Mouse (Mus musculus) limb, embryonic 11.5 days (tissue): ENCODE results near the gene Sptlc2. TPM values are rescaled to one million over a fixed set of nuclear protein-coding genes. Genes with fewer than 3 reads are reported as not detected.
A peak's percentile ranks its signal among the peaks of the same experiment; 100 is the strongest.
"Not testable (repeated sequence)": the region's sequence is repeated elsewhere in the genome, so short reads cannot be mapped to it uniquely, and the experiment has no call there.

Source experiments
- ATAC-seq: fragments of 200-750 bp; cut with Nextera tagmentation; 2 replicates; pipeline ENCODE4 v1.8.0; 2017; ENCODE audit warnings: low read depth; ENCODE audit not compliant: insufficient number of reproducible peaks, low FRiP score, low TSS enrichment
- DNase-seq: peaks from one replicate; pipeline ENCODE4 v3.0.0-alpha.2; 2015; ENCODE audit warnings: low spot score
- H3K27ac ChIP-seq: fragments of 300-500 bp; sonication (generic); replicated peaks from 2 replicates; pipeline ENCODE4 v1.5.1; 2014; ENCODE audit warnings: low read depth, mild to moderate bottlenecking, low read length
- H3K27me3 ChIP-seq: fragments of 300-500 bp; sonication (generic); 2 replicates; pipeline ENCODE4 v1.6.1; 2014; ENCODE audit warnings: mild to moderate bottlenecking, low read length, mixed read lengths; ENCODE audit not compliant: control insufficient read depth, insufficient read depth
- H3K36me3 ChIP-seq: fragments of 300-500 bp; sonication (generic); 2 replicates; pipeline ENCODE4 v1.6.1; 2014; ENCODE audit warnings: mild to moderate bottlenecking, low read length, moderate library complexity, mixed read lengths; ENCODE audit not compliant: control insufficient read depth, insufficient read depth
- H3K4me1 ChIP-seq: fragments of 300-500 bp; sonication (generic); 2 replicates; pipeline ENCODE4 v1.6.1; 2014; ENCODE audit warnings: low read length, mixed read lengths; ENCODE audit not compliant: control insufficient read depth, insufficient read depth
- H3K4me2 ChIP-seq: fragments of 300-500 bp; sonication (generic); 2 replicates; pipeline ENCODE4 v1.6.1; 2014; ENCODE audit warnings: low read depth, mild to moderate bottlenecking, moderate library complexity; ENCODE audit not compliant: severe bottlenecking
- H3K4me3 ChIP-seq: fragments of 300-500 bp; sonication (generic); 2 replicates; pipeline ENCODE4 v1.5.1; 2014; ENCODE audit warnings: low read depth, low read length
- H3K9ac ChIP-seq: fragments of 300-500 bp; sonication (generic); 2 replicates; pipeline ENCODE4 v1.6.1; 2014; ENCODE audit warnings: mild to moderate bottlenecking, low read length
- H3K9me3 ChIP-seq: fragments of 300-500 bp; sonication (generic); 2 replicates; pipeline ENCODE4 v1.6.1; 2016; ENCODE audit warnings: low read length; ENCODE audit not compliant: control insufficient read depth
- WGBS: fragments of 180-500 bp; shearing (Covaris S2); extraction: QIAGEN DNeasy Blood & Tissue Kit; methylation state at CpG from one replicate; pipeline ENCODE4 v1.1.7; 2014; 5-methylcytosine and 5-hydroxymethylcytosine counted together
- polyA plus RNA-seq: library from polyadenylated mRNA; unstranded; fragments of >200 nt; fragmentation: Nextera tagmentation; extraction: Ambion mirVana; gene quantifications from 2 replicates; pipeline ENCODE4 v1.2.1, GENCODE M21; 2014

Sptlc2 gene
- polyA plus RNA-seq, 1 experiment from 2014 or later, result 63.4 TPM

DNA sequence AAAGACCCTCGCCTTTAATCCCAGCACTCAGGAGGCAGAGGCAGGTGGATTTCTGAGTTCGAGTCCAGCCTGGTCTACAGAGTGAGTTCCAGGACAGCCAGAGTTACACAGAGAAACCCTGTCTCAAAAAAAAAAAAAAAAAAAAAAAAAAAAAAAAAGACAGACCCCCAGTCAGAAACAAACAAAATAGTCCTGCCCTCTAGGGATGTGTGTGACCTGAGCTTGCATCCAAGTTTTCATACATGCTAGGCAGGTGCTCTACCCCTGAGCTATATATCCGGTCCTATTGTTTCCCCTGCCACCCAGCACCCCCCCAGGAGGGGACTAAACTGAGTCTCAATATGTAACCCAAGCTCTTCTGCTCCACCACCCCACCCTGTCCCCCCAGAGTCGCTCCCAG is 110.9 kb downstream of the Sptlc2 start:
- not testable (repeated sequence) for H3K4me1 ChIP-seq, H3K9ac ChIP-seq, H3K9me3 ChIP-seq, DNase-seq, H3K4me3 ChIP-seq, H3K27me3 ChIP-seq, H3K27ac ChIP-seq, ATAC-seq, H3K4me2 ChIP-seq
- 85% methylated on average over 4 of the region's 4 CpGs for WGBS
- H3K36me3 ChIP-seq, result peaks cover 17% of the 10 kb centered on the region

DNA sequence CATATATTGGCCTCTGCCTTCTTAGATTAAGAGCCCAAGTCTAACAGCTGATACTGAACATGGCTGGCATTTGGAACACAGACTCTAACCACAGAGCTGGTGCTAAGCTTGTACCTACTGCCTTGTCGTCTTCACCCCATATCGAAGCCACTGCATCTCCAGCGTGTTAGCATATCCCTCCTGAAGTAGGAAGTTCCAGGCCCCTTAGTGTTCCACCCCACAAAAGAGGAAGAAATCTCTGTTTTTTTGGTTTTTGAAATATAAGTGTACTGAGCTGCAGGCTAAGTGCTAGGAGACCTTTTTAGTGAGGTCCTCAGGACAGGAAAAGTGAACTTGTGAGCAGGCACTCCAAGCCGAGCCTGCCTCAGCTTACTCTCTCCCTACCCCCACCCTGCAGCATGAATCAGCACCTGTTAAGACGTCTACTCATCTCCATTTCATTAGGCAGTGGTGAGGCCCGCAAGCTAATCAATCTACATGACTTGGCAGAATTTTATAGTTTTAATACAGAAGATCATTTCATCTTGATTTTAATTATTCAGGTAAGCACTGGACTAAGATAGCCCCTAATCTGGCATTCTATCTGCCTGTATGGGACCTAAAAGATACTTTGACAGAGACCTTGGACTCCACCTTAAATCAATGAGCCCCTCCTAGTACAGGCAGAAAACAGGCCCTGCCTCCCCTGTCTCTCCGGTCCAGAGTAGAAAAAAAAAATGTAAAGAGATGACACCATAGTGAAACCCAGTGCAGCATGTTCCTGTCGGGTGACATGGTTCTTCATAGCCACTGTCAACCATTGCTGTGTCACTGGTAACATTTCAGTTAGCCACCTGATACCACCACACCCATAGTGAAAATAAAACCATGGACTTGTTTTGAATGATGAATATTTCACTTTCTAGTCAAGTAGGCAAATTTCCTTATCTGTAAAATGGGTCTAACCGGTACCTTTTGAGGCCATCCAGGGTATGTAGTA is 113.0 kb downstream of the Sptlc2 start:
- WGBS, result 87% methylated on average over 9 of the region's 9 CpGs
- DNase-seq (no peak), ATAC-seq (no peak)
- no peak overlapping the region for H3K4me3 ChIP-seq
- H3K4me2 ChIP-seq, result no peak overlapping the region
- H3K9ac ChIP-seq, result no peak overlapping the region
- peaks cover 21% of the 10 kb centered on the region for H3K36me3 ChIP-seq
- H3K4me1 ChIP-seq, result no peaks in the 10 kb centered on the region
- no peaks in the 10 kb centered on the region for H3K9me3 ChIP-seq
- H3K27me3 ChIP-seq, result no peaks in the 10 kb centered on the region
- no peak overlapping the region for H3K27ac ChIP-seq

DNA sequence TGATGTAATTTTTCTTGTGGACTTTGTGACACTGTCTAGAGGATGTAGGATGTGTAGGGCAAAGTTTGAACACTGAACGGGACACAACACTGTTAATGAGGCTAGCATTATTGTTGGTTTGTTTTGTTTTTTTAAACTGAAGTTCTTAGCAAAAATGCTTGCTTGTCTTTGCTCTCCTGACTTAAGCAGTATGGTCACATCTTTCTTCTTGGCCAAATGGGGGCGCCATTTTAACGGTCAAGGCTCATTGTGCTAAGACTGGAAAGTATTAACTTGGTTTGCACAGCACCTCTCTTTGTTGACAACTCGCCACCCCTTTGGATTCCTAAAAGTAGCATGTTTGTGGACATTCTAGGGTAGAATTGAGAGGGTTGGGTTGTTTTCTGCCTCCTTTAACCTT is 120.5 kb downstream of the Sptlc2 start:
- Histone ChIP-seq H3K36me3 (peaks cover 15% of the 10 kb centered on the region), H3K9me3 (no peaks in the 10 kb centered on the region), H3K27me3 (no peaks in the 10 kb centered on the region), H3K9ac (peak overlapping the region; percentile 82), H3K4me2 (peak overlapping the region; percentile 53), H3K4me1 (peaks cover 6% of the 10 kb centered on the region), H3K27ac (no peak overlapping the region), H3K4me3 (peak overlapping the region; percentile 63)
- no peak for ATAC-seq
- DNase-seq, result peak; percentile 43
- 34% methylated on average over 4 of the region's 4 CpGs for WGBS

DNA sequence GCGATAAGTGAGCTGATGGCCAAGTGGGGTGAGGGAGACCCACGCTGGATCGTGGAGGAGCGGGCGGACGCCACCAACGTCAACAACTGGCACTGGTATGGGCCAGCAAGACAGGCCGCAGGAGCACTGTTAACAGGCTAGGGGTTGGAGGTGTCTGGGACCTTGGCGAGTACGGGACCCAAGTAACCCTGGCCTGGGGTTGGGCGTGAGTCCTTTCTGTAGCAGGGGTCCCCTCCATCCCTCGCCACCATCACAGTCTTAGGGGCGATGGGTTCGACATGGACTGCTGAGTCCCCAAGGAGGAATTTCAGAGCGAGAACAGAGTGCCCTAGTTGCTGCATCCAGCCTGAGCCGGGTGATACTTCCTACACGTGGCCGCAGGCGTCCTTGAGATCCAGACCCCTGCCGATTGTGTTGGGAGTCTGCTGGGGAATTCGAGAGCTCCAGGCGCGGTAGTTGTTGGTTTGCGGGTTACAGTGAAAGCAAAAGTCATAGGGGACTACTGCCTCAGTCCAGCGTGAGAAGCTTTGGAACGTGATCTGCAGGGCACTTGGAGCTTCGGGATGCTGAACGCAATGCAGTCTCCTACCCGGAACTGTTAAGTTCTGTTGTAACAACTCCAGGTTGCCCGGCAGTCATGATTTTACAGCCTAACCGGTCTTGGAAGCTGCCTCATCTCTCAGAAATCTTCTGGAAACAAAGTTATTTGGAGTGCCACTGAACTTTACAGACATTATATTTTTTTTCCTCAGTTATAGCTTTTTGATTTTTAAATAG is 121.1 kb downstream of the Sptlc2 start:
- Histone ChIP-seq H3K9me3 (no peaks in the 10 kb centered on the region), H3K36me3 (peaks cover 19% of the 10 kb centered on the region), H3K27me3 (no peaks in the 10 kb centered on the region), H3K4me1 (peaks cover 6% of the 10 kb centered on the region), H3K4me2 (peak overlapping the region; percentile 53), H3K4me3 (peak overlapping the region; percentile 63), H3K27ac (peak overlapping the region; percentile 60), H3K9ac (peak overlapping the region; percentile 82)
- ATAC-seq, result peak; percentile 71
- peak; percentile 61 for DNase-seq
- under 1% methylated on average over 31 of the region's 31 CpGs for WGBS

DNA sequence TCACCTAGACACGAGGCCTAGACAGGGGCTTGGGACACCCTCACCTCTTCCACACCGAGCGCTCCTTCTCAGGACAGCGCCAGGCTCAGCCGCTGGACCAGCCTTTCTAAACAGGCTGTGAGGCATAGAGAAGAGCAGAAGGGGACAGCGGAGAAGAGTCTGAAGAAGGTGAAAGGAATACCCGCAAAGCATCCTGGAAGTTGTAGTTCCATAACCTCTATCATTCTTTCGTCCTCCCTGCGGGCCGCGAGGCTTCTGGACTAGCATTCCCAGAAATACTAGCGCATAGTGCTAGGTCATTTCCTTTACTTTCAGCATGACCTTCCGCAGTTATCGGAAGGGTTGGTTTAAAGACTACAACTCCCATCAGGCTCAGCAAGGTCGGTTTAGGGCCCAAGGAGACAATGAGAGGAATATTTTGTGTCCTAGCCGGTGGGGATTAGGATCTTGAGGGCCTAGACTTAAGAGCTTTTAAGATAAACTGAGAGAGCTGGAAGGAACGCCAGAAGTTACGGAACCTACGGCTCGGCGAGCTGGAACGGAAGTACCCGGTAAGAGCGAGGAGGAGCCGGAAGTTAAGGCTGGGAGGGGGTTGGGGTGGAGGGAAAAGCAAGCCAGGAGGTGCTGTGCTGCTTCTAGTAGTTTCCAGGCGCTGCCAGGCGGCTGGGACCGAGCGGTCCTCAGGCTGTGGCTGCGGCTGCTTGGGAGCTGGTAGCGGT is 121.9 kb downstream of the Sptlc2 start, which contains the start of the genes Vipas39 and Ahsa1:
Gene Vipas39 (minus strand): TSS at position 149 of the 719 bp plus-strand sequence.
Gene Ahsa1 (plus strand): TSS at position 372 of the 719 bp plus-strand sequence.
- H3K27me3 ChIP-seq, result no peaks in the 10 kb centered on the region
- DNase-seq (peak; percentile 87), ATAC-seq (peak; percentile 96)
- H3K4me1 ChIP-seq, result peaks cover 6% of the 10 kb centered on the region
- peak within 1 kb of the TSS; percentile 60 for H3K27ac ChIP-seq
- peaks cover 26% of the 10 kb centered on the region for H3K36me3 ChIP-seq
- under 1% methylated on average over 31 of the region's 31 CpGs for WGBS
- peak within 1 kb of the TSS; percentile 63 for H3K4me3 ChIP-seq
- peak within 1 kb of the TSS; percentile 82 for H3K9ac ChIP-seq
- H3K9me3 ChIP-seq, result no peaks in the 10 kb centered on the region
- peak within 1 kb of the TSS; percentile 76 for H3K4me2 ChIP-seq

DNA sequence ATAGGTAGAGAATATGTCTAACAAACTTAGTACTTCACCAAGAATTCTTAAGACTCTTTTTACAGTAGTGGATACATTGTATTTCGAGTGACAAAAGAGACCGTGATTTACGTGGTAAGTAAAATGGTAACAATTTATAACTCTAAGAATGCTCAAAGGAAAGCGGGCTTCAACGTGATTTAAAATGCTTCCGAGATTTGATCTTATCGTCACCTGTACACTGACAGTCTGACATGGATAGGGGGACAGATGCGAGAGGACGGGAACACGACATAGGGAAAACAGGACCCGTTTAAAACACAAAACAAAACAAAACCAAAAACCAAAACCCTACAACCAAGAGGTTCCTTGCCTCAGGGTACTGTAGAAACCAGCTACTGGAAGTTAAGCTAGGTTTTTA is 122.7 kb downstream of the Sptlc2 start:
- no peaks in the 10 kb centered on the region for H3K9me3 ChIP-seq
- H3K27me3 ChIP-seq, result no peaks in the 10 kb centered on the region
- H3K4me3 ChIP-seq, result peak overlapping the region; percentile 63
- peak overlapping the region; percentile 76 for H3K4me2 ChIP-seq
- ATAC-seq (no peak), DNase-seq (no peak)
- H3K4me1 ChIP-seq, result peaks cover 6% of the 10 kb centered on the region
- H3K9ac ChIP-seq, result peak overlapping the region; percentile 79
- H3K36me3 ChIP-seq, result peaks cover 22% of the 10 kb centered on the region
- 27% methylated on average over 11 of the region's 11 CpGs for WGBS
- no peak overlapping the region for H3K27ac ChIP-seq

DNA sequence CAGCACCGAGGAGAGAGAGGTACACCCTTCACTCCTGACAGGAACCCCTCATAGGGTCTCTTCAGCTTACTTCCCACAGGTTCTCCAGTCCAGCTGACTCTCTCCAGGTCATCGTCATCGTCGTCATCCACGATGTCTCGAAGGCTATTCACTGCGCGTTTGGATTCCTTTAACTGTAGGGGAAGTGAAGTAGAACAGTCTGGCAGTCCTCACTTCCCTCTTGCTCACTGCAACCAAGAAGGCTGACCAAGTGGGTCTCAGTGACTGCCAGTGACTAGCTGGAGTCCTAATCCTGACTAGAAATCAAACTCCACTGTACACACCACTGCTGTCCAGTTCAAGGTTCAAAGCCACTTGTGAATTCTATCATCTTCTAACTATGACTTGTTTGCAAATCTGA is 127.6 kb downstream of the Sptlc2 start:
- Histone ChIP-seq H3K36me3 (peaks cover 22% of the 10 kb centered on the region), H3K27me3 (no peaks in the 10 kb centered on the region), H3K9me3 (no peaks in the 10 kb centered on the region), H3K4me2 (no peak overlapping the region), H3K4me3 (no peak overlapping the region), H3K9ac (no peak overlapping the region), H3K4me1 (no peaks in the 10 kb centered on the region), H3K27ac (no peak overlapping the region)
- ATAC-seq (no peak), DNase-seq (no peak)
- 96% methylated on average over 8 of the region's 8 CpGs for WGBS

DNA sequence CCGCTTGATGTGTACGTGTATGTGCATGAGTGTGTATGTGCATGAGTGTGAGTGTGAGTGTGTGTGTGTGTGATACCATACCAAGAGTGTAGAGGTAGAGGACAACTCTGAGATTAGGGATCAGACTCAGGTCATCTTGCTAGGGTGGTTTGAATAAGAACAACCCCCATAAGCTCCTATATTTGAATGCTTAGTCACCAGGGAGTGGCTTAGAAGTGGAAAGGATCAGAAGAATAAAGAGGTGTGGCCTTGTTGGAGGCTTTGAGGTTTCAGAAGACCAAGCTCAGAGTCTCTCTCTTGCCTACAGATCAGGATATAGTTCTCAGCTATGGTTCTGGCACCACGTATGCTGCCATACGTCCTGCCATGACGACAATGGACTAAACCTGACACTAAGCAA is 131.5 kb downstream of the Sptlc2 start:
- no peaks in the 10 kb centered on the region for H3K4me1 ChIP-seq
- ATAC-seq (no peak), DNase-seq (no peak)
- H3K9me3 ChIP-seq, result no peaks in the 10 kb centered on the region
- no peaks in the 10 kb centered on the region for H3K27me3 ChIP-seq
- peaks cover 20% of the 10 kb centered on the region for H3K36me3 ChIP-seq
- H3K4me3 ChIP-seq, result no peak overlapping the region
- H3K9ac ChIP-seq, result no peak overlapping the region
- no peak overlapping the region for H3K4me2 ChIP-seq
- WGBS, result 95% methylated on average over 5 of the region's 5 CpGs
- no peak overlapping the region for H3K27ac ChIP-seq
